Mouse (Mus musculus): ENCODE data around the gene Plcxd1.
A peak's percentile ranks its signal among the peaks of the same experiment; 100 is the strongest.
"Not testable (repeated sequence)": the region's sequence is repeated elsewhere in the genome, so short reads cannot be mapped to it uniquely, and the experiment has no call there.

Plcxd1 gene

GRCm38 (mm10) chr5:110106901-110107564, 7.3 kb downstream of the Plcxd1 start:
- DNase-seq (ENCODE audit: low spot score in 2 of 2): peak in 1 of 2 experiments; percentile 28

GRCm38 (mm10) chr5:110107581-110108304, 8.0 kb downstream of the Plcxd1 start, which contains the start of gene Gtpbp6:
Gene Gtpbp6 (minus strand): TSS chr5:110108197.
- DNase-seq (ENCODE audit: low spot score in 2 of 2): peak; percentile 82 to 95

GRCm38 (mm10) chr5:110108305-110108628, 8.5 kb downstream of the Plcxd1 start:
- DNase-seq (ENCODE audit: low spot score in 2 of 2): no peak

GRCm38 (mm10) chr5:110109991-110110441, 10.2 kb downstream of the Plcxd1 start, which contains the start of gene Zfp605:
Gene Zfp605 (plus strand): TSS chr5:110110092.
- peak; percentile 81 to 88 for DNase-seq (ENCODE audit: low spot score in 2 of 2)

- not testable (repeated sequence) for DNase-seq (ENCODE audit: low spot score in 2 of 2)
These were observed 22.6 kb downstream of the Plcxd1 start for GRCm38 (mm10) chr5:110122380-110122779.

DNA sequence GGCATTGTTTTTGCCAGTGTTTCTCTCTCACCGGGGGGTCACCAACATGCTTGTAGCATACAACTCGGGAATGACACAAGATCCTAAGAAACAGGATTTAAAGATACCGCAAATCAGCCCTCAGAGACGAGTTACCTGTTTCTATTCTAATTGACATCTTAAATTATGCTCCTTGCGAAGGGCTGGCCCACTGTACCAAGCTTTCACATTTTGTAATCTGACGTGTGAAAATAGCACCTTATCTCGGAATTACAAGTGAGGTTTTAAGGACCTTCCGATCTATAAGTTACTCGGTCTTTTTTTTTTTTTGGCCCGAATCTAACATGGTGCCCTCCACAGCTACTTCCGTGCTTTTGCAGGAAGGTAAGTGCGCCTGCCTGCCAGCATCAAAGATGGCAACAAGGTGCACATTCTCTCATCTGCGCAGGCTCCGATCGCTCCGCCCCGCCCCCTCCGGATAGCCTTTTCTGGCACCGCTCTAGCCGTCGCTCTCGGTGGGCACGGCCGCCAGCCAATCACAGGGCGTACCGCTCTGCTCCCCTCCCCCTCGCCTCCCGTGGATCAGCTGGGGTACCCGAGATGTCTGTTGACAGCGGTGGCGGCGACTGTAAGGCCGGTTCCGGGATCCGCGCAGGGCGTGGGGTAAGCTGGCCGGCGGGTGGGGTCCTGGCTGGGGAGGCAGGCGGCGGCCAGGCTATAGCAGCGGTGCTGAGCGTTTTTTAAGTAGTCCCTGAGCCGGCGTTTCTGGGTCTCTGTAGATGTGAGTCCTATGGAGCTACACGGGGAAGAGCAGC, 35.7 kb downstream of the Plcxd1 start, which contains the start of gene Chfr:
TSS of gene Chfr (plus strand) at position 550 of the 794 bp plus-strand sequence.
- DNase-seq (ENCODE audit: low spot score in 2 of 2): peak; percentile 99

DNA sequence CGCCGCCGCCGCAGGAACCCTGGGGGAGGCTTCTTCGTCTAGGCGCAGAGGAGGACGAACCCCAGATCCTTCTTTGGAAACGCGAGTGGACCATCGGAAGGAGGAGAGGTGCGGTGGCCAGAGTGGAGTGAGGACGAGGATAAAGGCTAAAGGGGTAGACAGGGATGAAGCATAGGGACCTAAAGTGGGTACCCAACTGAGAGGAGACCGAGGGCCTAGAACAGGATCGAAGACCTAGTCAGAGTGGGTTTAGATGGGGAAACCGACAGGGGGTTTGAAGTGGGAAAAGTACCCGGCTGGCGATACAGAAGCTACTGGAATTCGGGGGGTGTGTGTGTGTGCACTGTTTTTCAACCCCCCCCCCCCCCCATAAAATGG, 36.3 kb downstream of the Plcxd1 start:
- no peak for DNase-seq (ENCODE audit: low spot score in 2 of 2)

- no peak for DNase-seq (ENCODE audit: low spot score in 2 of 2)
These were observed 38.0 kb downstream of the Plcxd1 start for GRCm38 (mm10) chr5:110137816-110138215.

DNA sequence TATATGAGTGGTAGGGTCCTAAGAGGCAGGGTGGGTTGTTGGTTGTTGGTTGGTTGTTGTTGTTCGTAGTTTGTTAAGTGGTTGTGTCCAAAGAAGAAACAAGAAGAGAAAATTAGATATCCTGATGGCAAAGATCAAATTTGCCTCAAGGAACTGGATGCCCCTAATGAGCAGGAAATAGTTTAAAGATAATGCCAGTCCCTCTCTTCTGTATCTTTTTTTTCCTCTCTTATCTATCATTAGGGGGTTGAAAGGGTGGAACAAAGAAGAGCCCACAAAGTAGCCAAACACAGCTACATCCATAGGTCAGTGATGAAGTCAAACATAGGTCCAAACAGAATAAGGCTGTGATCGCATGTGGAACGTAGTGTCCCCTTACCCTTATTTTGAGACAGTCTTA, 39.6 kb downstream of the Plcxd1 start:
- DNase-seq (ENCODE audit: low spot score in 2 of 2): no peak

- DNase-seq (ENCODE audit: low spot score in 2 of 2): no peak
These were observed 40.7 kb downstream of the Plcxd1 start for GRCm38 (mm10) chr5:110140424-110140823.

GRCm38 (mm10) chr5:110142309-110142708, 42.5 kb downstream of the Plcxd1 start:
- DNase-seq (ENCODE audit: low spot score in 2 of 2): no peak

- no peak for DNase-seq (ENCODE audit: low spot score in 2 of 2)
These were observed 43.2 kb downstream of the Plcxd1 start for GRCm38 (mm10) chr5:110143007-110143406.

Measured in spleen, postnatal 10 days (tissue).